Mouse (Mus musculus) neutrophil, adult 5-6 weeks (primary cell): ENCODE data around the gene Nkapd1. TPM values are rescaled to one million over a fixed set of nuclear protein-coding genes. Genes with fewer than 3 reads are reported as not detected.

Source experiments
- ATAC-seq: fragments of 151-379, 151-347 bp; 2 replicates; pipeline ENCODE4 v1.8.0; 2017; ENCODE audit warnings: mild to moderate bottlenecking, moderate TSS enrichment; ENCODE audit not compliant: insufficient number of reproducible peaks, poor library complexity, low FRiP score, severe bottlenecking; ENCODE audit errors: extremely low read depth
- total RNA-seq: library from RNA; stranded (forward); fragments of 200-1000 nt; gene quantifications from 2 replicates; pipeline ENCODE4 v1.2.3, GENCODE M21; 2017

Gene Nkapd1
- total RNA-seq, 1 experiment from 2014 or later: 28.4 TPM

DNA sequence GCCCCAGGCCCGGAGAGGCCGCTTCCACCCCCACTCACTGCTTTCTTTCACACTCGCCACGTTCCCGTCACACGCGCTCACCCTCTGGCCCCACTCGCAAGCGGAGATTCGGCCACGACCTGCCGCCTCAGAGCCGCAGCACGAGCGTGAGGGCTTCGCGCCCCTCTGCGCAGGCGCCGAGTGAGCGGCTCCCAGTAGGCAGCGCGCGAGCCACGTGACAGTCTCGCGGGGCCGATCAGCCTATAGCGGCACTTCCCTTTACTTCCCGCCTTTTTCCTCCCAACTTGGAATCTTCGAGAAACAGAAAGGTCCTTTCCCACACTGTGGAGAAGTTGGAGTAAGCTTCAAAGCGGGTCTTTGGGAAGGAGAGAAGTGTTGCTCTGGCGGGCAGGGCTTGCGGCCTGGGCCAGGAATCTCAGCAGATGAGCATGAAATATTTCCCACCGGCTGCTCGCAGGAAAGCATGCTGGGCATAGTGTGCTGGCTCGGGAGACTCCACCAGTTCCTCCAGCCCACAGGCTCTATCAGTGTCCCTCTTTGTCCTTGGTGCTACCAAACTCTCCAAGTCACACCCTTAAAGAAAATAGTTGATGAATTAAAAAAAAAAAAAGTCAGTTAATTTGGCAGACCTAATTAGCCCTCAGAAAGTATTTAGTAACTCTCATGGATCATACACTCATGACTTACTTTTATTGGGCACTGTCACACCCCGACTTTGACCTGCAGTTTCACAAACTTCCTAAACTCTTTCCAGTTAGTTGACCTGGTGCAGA is 55.9 kb downstream of the Nkapd1 start, which contains the start of gene Tex12:
TSS of gene Tex12 (minus strand) at position 181 of the 773 bp plus-strand sequence.
- no peak for ATAC-seq

Other genes starting within 250 kb of the Nkapd1 start
- gene Plet1, start 122.9 kb downstream of the Nkapd1 start, total RNA-seq: 17.9 and 21.0 TPM in 2 replicates
- 98.8 and 106 TPM in 2 replicates for gene Pts, start 88.7 kb downstream of the Nkapd1 start, total RNA-seq
- gene Il18, start 62.6 kb downstream of the Nkapd1 start, total RNA-seq: 8.5 and 10.0 TPM in 2 replicates
- 0.86 and 2.2 TPM in 2 replicates for gene Bco2, start 62.3 kb downstream of the Nkapd1 start, total RNA-seq
- gene Tex12, start 56.1 kb downstream of the Nkapd1 start, total RNA-seq: not detected in 2 replicates
- gene Sdhd, start 13.7 kb downstream of the Nkapd1 start, total RNA-seq: 76.4 and 77.9 TPM in 2 replicates
- 68.5 and 70.9 TPM in 2 replicates for gene Timm8b, start 13.6 kb downstream of the Nkapd1 start, total RNA-seq
- 0.74 and 2.3 TPM in 2 replicates for gene Pih1d2, start 143 bp downstream of the Nkapd1 start, total RNA-seq
- 16.3 and 16.4 TPM in 2 replicates for gene Dlat, start 42.3 kb upstream of the Nkapd1 start, total RNA-seq
- 0.12 TPM in 1 of 2 replicates, not detected in the other for gene Dixdc1, start 122.1 kb upstream of the Nkapd1 start, total RNA-seq
- gene 2310030G06Rik, start 129.1 kb upstream of the Nkapd1 start, total RNA-seq: not detected in 2 replicates
- gene Cryab, start 133.9 kb upstream of the Nkapd1 start, total RNA-seq: not detected in 2 replicates
- not detected in 2 replicates for gene Hspb2, start 134.9 kb upstream of the Nkapd1 start, total RNA-seq
- gene Fdxacb1, start 150.8 kb upstream of the Nkapd1 start, total RNA-seq: 9.2 and 10.3 TPM in 2 replicates
- 9.0 and 12.8 TPM in 2 replicates for gene Alg9, start 157.6 kb upstream of the Nkapd1 start, total RNA-seq
- 29.6 and 33.8 TPM in 2 replicates for gene 1110032A03Rik, start 158.1 kb upstream of the Nkapd1 start, total RNA-seq
- gene Ppp2r1b, start 227.8 kb upstream of the Nkapd1 start, total RNA-seq: 22.0 and 26.4 TPM in 2 replicates